Mouse (Mus musculus): ENCODE measurements around the gene Pkhd1. TPM values are rescaled to one million over a fixed set of nuclear protein-coding genes. Genes with fewer than 3 reads are reported as not detected.

The Pkhd1 gene
- polyA plus RNA-seq, 1 experiment from 2014 or later, result 0.46 TPM

GRCm38 (mm10) chr1:20398319-20398718 is 219.5 kb downstream of the Pkhd1 start:
- no peaks in the 10 kb centered on the region for H3K27me3 ChIP-seq (ENCODE audit: control insufficient read depth, insufficient read depth, low read depth, low read length)
- H3K9ac ChIP-seq (ENCODE audit: low read depth, low read length), result no peak overlapping the region
- no peak overlapping the region for H3K4me3 ChIP-seq (ENCODE audit: low read depth, low read length)
- no peak overlapping the region for H3K4me2 ChIP-seq (ENCODE audit: low read depth, low read length)
- no peaks in the 10 kb centered on the region for H3K36me3 ChIP-seq (ENCODE audit: control insufficient read depth, insufficient read depth)
- 35% methylated on average over 4 of the region's 4 CpGs for WGBS (ENCODE audit: insufficient replicate concordance)
- no peak for ATAC-seq (ENCODE audit: low read depth)
- no peaks in the 10 kb centered on the region for H3K9me3 ChIP-seq (replicated peaks; ENCODE audit: control insufficient read depth, low read length)
- no peaks in the 10 kb centered on the region for H3K4me1 ChIP-seq (ENCODE audit: control insufficient read depth, low read depth, low read length)
- no peak overlapping the region for H3K27ac ChIP-seq (ENCODE audit: low read length)

- Histone ChIP-seq H3K4me1 (ENCODE audit: control insufficient read depth, low read depth, low read length) (no peaks in the 10 kb centered on the region), H3K27ac (ENCODE audit: low read length) (no peak overlapping the region), H3K4me2 (ENCODE audit: low read depth, low read length) (no peak overlapping the region), H3K4me3 (ENCODE audit: low read depth, low read length) (no peak overlapping the region), H3K36me3 (ENCODE audit: control insufficient read depth, insufficient read depth) (no peaks in the 10 kb centered on the region), H3K9me3 (replicated peaks; ENCODE audit: control insufficient read depth, low read length) (no peaks in the 10 kb centered on the region), H3K27me3 (ENCODE audit: control insufficient read depth, insufficient read depth, low read depth, low read length) (no peaks in the 10 kb centered on the region), H3K9ac (ENCODE audit: low read depth, low read length) (no peak overlapping the region)
- no peak for ATAC-seq (ENCODE audit: low read depth)
- WGBS (ENCODE audit: insufficient replicate concordance), result 52% methylated on average over 1 of the region's 1 CpGs
These were observed 253.4 kb downstream of the Pkhd1 start for GRCm38 (mm10) chr1:20364437-20364836.

- no peaks in the 10 kb centered on the region for H3K9me3 ChIP-seq (replicated peaks; ENCODE audit: control insufficient read depth, low read length)
- H3K4me2 ChIP-seq (ENCODE audit: low read depth, low read length), result no peak overlapping the region
- H3K4me3 ChIP-seq (ENCODE audit: low read depth, low read length), result no peak overlapping the region
- H3K27ac ChIP-seq (ENCODE audit: low read length), result no peak overlapping the region
- 46% methylated on average over 3 of the region's 3 CpGs for WGBS (ENCODE audit: insufficient replicate concordance)
- H3K9ac ChIP-seq (ENCODE audit: low read depth, low read length), result no peak overlapping the region
- no peaks in the 10 kb centered on the region for H3K4me1 ChIP-seq (ENCODE audit: control insufficient read depth, low read depth, low read length)
- H3K27me3 ChIP-seq (ENCODE audit: control insufficient read depth, insufficient read depth, low read depth, low read length), result no peaks in the 10 kb centered on the region
- ATAC-seq (ENCODE audit: low read depth), result no peak
- no peaks in the 10 kb centered on the region for H3K36me3 ChIP-seq (ENCODE audit: control insufficient read depth, insufficient read depth)
These were observed 273.2 kb downstream of the Pkhd1 start for GRCm38 (mm10) chr1:20344651-20345050.

- Histone ChIP-seq H3K4me3 (ENCODE audit: low read depth, low read length) (no peak overlapping the region), H3K4me2 (ENCODE audit: low read depth, low read length) (no peak overlapping the region), H3K27ac (ENCODE audit: low read length) (no peak overlapping the region), H3K36me3 (ENCODE audit: control insufficient read depth, insufficient read depth) (no peaks in the 10 kb centered on the region), H3K27me3 (ENCODE audit: control insufficient read depth, insufficient read depth, low read depth, low read length) (no peaks in the 10 kb centered on the region), H3K9ac (ENCODE audit: low read depth, low read length) (no peak overlapping the region), H3K4me1 (ENCODE audit: control insufficient read depth, low read depth, low read length) (no peaks in the 10 kb centered on the region), H3K9me3 (replicated peaks; ENCODE audit: control insufficient read depth, low read length) (no peaks in the 10 kb centered on the region)
- WGBS (ENCODE audit: insufficient replicate concordance), result 1% methylated on average over 2 of the region's 2 CpGs
- ATAC-seq (ENCODE audit: low read depth), result no peak
These were observed 306.4 kb downstream of the Pkhd1 start for GRCm38 (mm10) chr1:20311485-20311884.

- H3K4me2 ChIP-seq (ENCODE audit: low read depth, low read length), result no peak overlapping the region
- no peak overlapping the region for H3K4me3 ChIP-seq (ENCODE audit: low read depth, low read length)
- H3K27me3 ChIP-seq (ENCODE audit: control insufficient read depth, insufficient read depth, low read depth, low read length), result no peaks in the 10 kb centered on the region
- H3K9ac ChIP-seq (ENCODE audit: low read depth, low read length), result no peak overlapping the region
- WGBS (ENCODE audit: insufficient replicate concordance), result 63% methylated on average over 6 of the region's 6 CpGs
- no peaks in the 10 kb centered on the region for H3K9me3 ChIP-seq (replicated peaks; ENCODE audit: control insufficient read depth, low read length)
- no peaks in the 10 kb centered on the region for H3K4me1 ChIP-seq (ENCODE audit: control insufficient read depth, low read depth, low read length)
- H3K27ac ChIP-seq (ENCODE audit: low read length), result no peak overlapping the region
- no peaks in the 10 kb centered on the region for H3K36me3 ChIP-seq (ENCODE audit: control insufficient read depth, insufficient read depth)
- ATAC-seq (ENCODE audit: low read depth), result no peak
These were observed 306.9 kb downstream of the Pkhd1 start for GRCm38 (mm10) chr1:20310925-20311324.

- H3K9me3 ChIP-seq (replicated peaks; ENCODE audit: control insufficient read depth, low read length), result no peaks in the 10 kb centered on the region
- no peak overlapping the region for H3K27ac ChIP-seq (ENCODE audit: low read length)
- no peaks in the 10 kb centered on the region for H3K4me1 ChIP-seq (ENCODE audit: control insufficient read depth, low read depth, low read length)
- ATAC-seq (ENCODE audit: low read depth), result no peak
- H3K4me2 ChIP-seq (ENCODE audit: low read depth, low read length), result no peak overlapping the region
- no peak overlapping the region for H3K4me3 ChIP-seq (ENCODE audit: low read depth, low read length)
- no peaks in the 10 kb centered on the region for H3K27me3 ChIP-seq (ENCODE audit: control insufficient read depth, insufficient read depth, low read depth, low read length)
- H3K9ac ChIP-seq (ENCODE audit: low read depth, low read length), result no peak overlapping the region
- 40% methylated on average over 3 of the region's 3 CpGs for WGBS (ENCODE audit: insufficient replicate concordance)
- H3K36me3 ChIP-seq (ENCODE audit: control insufficient read depth, insufficient read depth), result no peaks in the 10 kb centered on the region
These were observed 311.7 kb downstream of the Pkhd1 start for GRCm38 (mm10) chr1:20306116-20306515.

GRCm38 (mm10) chr1:20302943-20303578 is 314.8 kb downstream of the Pkhd1 start:
- WGBS (ENCODE audit: insufficient replicate concordance), result 52% methylated on average over 6 of the region's 6 CpGs
- H3K27ac ChIP-seq (ENCODE audit: low read length), result no peak overlapping the region
- H3K9me3 ChIP-seq (replicated peaks; ENCODE audit: control insufficient read depth, low read length), result no peaks in the 10 kb centered on the region
- no peak for ATAC-seq (ENCODE audit: low read depth)
- H3K4me2 ChIP-seq (ENCODE audit: low read depth, low read length), result no peak overlapping the region
- no peaks in the 10 kb centered on the region for H3K36me3 ChIP-seq (ENCODE audit: control insufficient read depth, insufficient read depth)
- H3K4me3 ChIP-seq (ENCODE audit: low read depth, low read length), result no peak overlapping the region
- no peak overlapping the region for H3K9ac ChIP-seq (ENCODE audit: low read depth, low read length)
- no peaks in the 10 kb centered on the region for H3K27me3 ChIP-seq (ENCODE audit: control insufficient read depth, insufficient read depth, low read depth, low read length)
- H3K4me1 ChIP-seq (ENCODE audit: control insufficient read depth, low read depth, low read length), result no peaks in the 10 kb centered on the region

GRCm38 (mm10) chr1:20302187-20302942 is 315.5 kb downstream of the Pkhd1 start:
- no peaks in the 10 kb centered on the region for H3K36me3 ChIP-seq (ENCODE audit: control insufficient read depth, insufficient read depth)
- WGBS (ENCODE audit: insufficient replicate concordance), result 66% methylated on average over 8 of the region's 8 CpGs
- H3K9me3 ChIP-seq (replicated peaks; ENCODE audit: control insufficient read depth, low read length), result no peaks in the 10 kb centered on the region
- no peaks in the 10 kb centered on the region for H3K27me3 ChIP-seq (ENCODE audit: control insufficient read depth, insufficient read depth, low read depth, low read length)
- H3K4me3 ChIP-seq (ENCODE audit: low read depth, low read length), result no peak overlapping the region
- H3K9ac ChIP-seq (ENCODE audit: low read depth, low read length), result no peak overlapping the region
- H3K4me2 ChIP-seq (ENCODE audit: low read depth, low read length), result no peak overlapping the region
- ATAC-seq (ENCODE audit: low read depth), result no peak
- H3K27ac ChIP-seq (ENCODE audit: low read length), result no peak overlapping the region
- H3K4me1 ChIP-seq (ENCODE audit: control insufficient read depth, low read depth, low read length), result no peaks in the 10 kb centered on the region

- H3K9ac ChIP-seq (ENCODE audit: low read depth, low read length), result no peak overlapping the region
- H3K27me3 ChIP-seq (ENCODE audit: control insufficient read depth, insufficient read depth, low read depth, low read length), result no peaks in the 10 kb centered on the region
- no peak for ATAC-seq (ENCODE audit: low read depth)
- H3K36me3 ChIP-seq (ENCODE audit: control insufficient read depth, insufficient read depth), result no peaks in the 10 kb centered on the region
- no peak overlapping the region for H3K4me3 ChIP-seq (ENCODE audit: low read depth, low read length)
- no peaks in the 10 kb centered on the region for H3K4me1 ChIP-seq (ENCODE audit: control insufficient read depth, low read depth, low read length)
- no peak overlapping the region for H3K4me2 ChIP-seq (ENCODE audit: low read depth, low read length)
- no peaks in the 10 kb centered on the region for H3K9me3 ChIP-seq (replicated peaks; ENCODE audit: control insufficient read depth, low read length)
- WGBS (ENCODE audit: insufficient replicate concordance), result 61% methylated on average over 3 of the region's 3 CpGs
- no peak overlapping the region for H3K27ac ChIP-seq (ENCODE audit: low read length)
These were observed 316.2 kb downstream of the Pkhd1 start for GRCm38 (mm10) chr1:20301631-20302030.

All from liver, embryonic 16.5 days (tissue).